Mouse (Mus musculus) kidney, adult 2 months (tissue): Measurements from ENCODE around the gene Tmem108.

Experiments used
- CTCF ChIP-seq: fragments of 200-500 bp; conservative IDR thresholded peaks from 2 replicates; pipeline ENCODE4 v1.5.1; 2011; ENCODE audit warnings: low read depth, mild to moderate bottlenecking, control low read depth, low read length, moderate library complexity, mixed read lengths; ENCODE audit not compliant: insufficient read depth, insufficient read length
- POLR2A ChIP-seq: fragments of 200-500 bp; IDR thresholded peaks from one replicate; pipeline ENCODE4 v1.6.1; 2011; ENCODE audit warnings: low read depth, low read length, control low read depth

GRCm38 (mm10) chr9:103468911-103469310 is 292.7 kb downstream of the Tmem108 start:
- TF ChIP-seq POLR2A (no peak), CTCF (no peak)
